Mouse (Mus musculus): ENCODE measurements around the gene F2.

- TF ChIP-seq POLR2A (IDR thresholded peaks at IDR 0.05; ENCODE audit: low read depth, low read length) (no peak), CTCF (IDR thresholded peaks at IDR 0.05; ENCODE audit: borderline replicate concordance, insufficient read depth, low read length) (no peak)
Observed at GRCm38 (mm10) chr2:91670038-91670437, 33.8 kb upstream of the F2 start.
